Mouse (Mus musculus): Measurements from ENCODE around the gene Cdh13.

- TF ChIP-seq CTCF (IDR thresholded peaks at IDR 0.05; ENCODE audit: control insufficient read depth, insufficient read depth, insufficient read length), result no peak
- TF ChIP-seq MYOG (IDR thresholded peaks at IDR 0.05; ENCODE audit: control insufficient read depth, extremely low read depth, insufficient read length), result no peak
Observed at GRCm38 (mm10) chr8:118937412-118937811, 653.9 kb downstream of the Cdh13 start.
